Mouse (Mus musculus): ENCODE data around the gene Eda. TPM values are rescaled to one million over a fixed set of nuclear protein-coding genes. Genes with fewer than 3 reads are reported as not detected.

The Eda gene
- total and polyA plus RNA-seq, 3 experiments: 0.22 to 0.34 TPM; not detected in 1

DNA sequence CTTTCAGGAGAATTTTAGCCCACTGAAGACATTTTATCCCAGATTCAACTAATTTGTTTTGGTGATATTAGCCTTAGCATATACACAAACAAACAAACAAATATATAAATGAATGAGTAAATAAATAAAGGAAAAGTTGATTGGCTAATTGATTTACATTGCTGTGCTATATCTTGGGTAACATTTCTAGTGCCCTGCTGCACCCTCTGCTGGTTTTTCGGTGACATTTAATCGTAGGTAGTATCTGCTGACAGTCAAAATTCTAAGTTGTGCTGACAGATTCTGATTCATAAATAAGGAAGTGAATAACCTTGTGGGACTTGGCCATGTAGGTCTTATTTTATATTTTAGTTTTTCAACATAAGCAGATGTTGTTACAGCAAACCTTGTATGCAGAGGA, 2.9 kb downstream of the Eda start:
- no peak overlapping the region for H3K4me3 ChIP-seq (ENCODE audit: low read depth, low read length)
- H3K9me3 ChIP-seq (replicated peaks): no peaks in the 10 kb centered on the region
- ATAC-seq (ENCODE audit: extremely low read depth, insufficient number of reproducible peaks, low FRiP score, poor library complexity, severe bottlenecking): no peak
- H3K27me3 ChIP-seq (ENCODE audit: insufficient read depth, low read length): no peaks in the 10 kb centered on the region
- TF ChIP-seq TAL1 (conservative IDR thresholded peaks at IDR 0.05; ENCODE audit: low read depth, low read length) (no peak), GATA1 (IDR thresholded peaks at IDR 0.05; ENCODE audit: borderline replicate concordance, low read length) (no peak), POLR2AphosphoS5 (IDR thresholded peaks at IDR 0.05; ENCODE audit: insufficient replicate concordance, low read depth, low read length) (no peak), CTCF (IDR thresholded peaks at IDR 0.05; ENCODE audit: low read depth, low read length) (no peak), GATA2 (IDR thresholded peaks at IDR 0.05; ENCODE audit: borderline replicate concordance, low read depth, low read length) (no peak)
- no peaks in the 10 kb centered on the region for H3K36me3 ChIP-seq (replicated peaks)
- DNase-seq (ENCODE audit: low spot score): no peak
- no peaks in the 10 kb centered on the region for H3K4me1 ChIP-seq (ENCODE audit: insufficient read depth, low read depth, low read length)

DNA sequence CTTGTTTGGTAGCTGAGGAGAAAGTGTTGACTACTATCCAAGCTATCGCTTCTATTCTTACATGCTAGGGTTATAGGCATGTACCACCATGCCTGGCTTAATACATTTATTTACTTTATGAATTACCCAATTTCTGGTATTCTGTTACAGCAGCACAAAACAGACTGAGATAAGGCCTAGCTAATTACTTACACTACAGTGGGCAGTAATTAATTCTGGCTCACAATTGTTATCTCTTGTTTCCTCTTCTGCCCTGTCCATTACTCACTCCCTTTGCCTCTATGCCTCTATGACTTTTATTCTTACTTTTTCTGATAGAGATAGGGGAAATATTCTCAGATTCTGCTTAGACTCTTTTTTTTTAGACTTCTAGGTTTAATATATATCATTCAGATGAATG, 18.0 kb downstream of the Eda start:
- Histone ChIP-seq H3K9me3 (replicated peaks) (no peaks in the 10 kb centered on the region), H3K4me1 (ENCODE audit: insufficient read depth, low read depth, low read length) (no peaks in the 10 kb centered on the region), H3K27me3 (ENCODE audit: insufficient read depth, low read length) (no peaks in the 10 kb centered on the region), H3K4me3 (ENCODE audit: low read depth, low read length) (no peak overlapping the region), H3K36me3 (replicated peaks) (no peaks in the 10 kb centered on the region)
- DNase-seq (ENCODE audit: low spot score): no peak
- no peak for TF ChIP-seq GATA2 (IDR thresholded peaks at IDR 0.05; ENCODE audit: borderline replicate concordance, low read depth, low read length)
- no peak for ATAC-seq (ENCODE audit: extremely low read depth, insufficient number of reproducible peaks, low FRiP score, poor library complexity, severe bottlenecking)

DNA sequence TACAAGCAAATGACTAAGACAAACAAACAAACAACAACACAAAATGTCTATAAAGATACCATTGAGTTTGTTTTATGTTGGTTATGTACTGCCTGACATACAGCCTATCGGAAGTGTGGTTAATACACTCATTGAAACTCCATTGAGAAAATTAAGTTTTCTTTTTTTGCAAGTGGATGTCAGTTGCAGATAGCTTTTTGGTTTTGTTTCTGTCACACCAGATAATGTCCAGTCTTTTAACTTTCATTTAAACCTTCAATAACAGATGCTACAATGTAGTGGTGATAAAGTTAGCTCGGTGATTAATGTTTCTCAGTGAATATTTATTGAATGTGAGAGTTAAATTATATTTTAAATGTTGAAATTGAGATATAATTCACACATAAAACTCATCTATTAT, 23.9 kb downstream of the Eda start:
- DNase-seq (ENCODE audit: low spot score): no peak
- TF ChIP-seq CTCF (IDR thresholded peaks at IDR 0.05; ENCODE audit: low read depth, low read length) (no peak), GATA1 (IDR thresholded peaks at IDR 0.05; ENCODE audit: borderline replicate concordance, low read length) (no peak), TAL1 (conservative IDR thresholded peaks at IDR 0.05; ENCODE audit: low read depth, low read length) (no peak)
- Histone ChIP-seq H3K4me3 (ENCODE audit: low read depth, low read length) (no peak overlapping the region), H3K4me1 (ENCODE audit: insufficient read depth, low read depth, low read length) (no peaks in the 10 kb centered on the region), H3K9me3 (replicated peaks) (no peaks in the 10 kb centered on the region), H3K27me3 (ENCODE audit: insufficient read depth, low read length) (no peaks in the 10 kb centered on the region), H3K36me3 (replicated peaks) (no peaks in the 10 kb centered on the region)
- ATAC-seq (ENCODE audit: extremely low read depth, insufficient number of reproducible peaks, low FRiP score, poor library complexity, severe bottlenecking): no peak

DNA sequence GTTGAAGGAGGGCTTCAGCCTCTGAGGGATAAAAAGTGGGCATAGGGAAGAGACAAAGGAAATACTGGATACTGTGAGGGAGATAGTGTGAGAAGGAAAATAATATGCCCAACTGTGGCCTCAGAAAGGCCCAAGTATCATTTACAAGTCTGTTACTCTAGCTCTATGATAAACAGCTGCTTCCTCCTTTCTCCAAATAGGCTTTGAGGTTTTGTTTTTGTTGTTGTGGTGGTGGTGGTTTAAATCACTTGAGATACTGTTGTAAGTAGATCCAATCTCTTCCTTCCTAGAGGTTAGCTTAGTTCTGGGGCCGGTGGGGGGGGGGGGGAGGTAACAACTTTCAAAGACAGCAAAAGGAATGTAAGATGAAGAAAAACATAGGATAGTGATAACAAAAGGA, 143.0 kb downstream of the Eda start:
- ATAC-seq (ENCODE audit: extremely low read depth, insufficient number of reproducible peaks, low FRiP score, poor library complexity, severe bottlenecking) (no peak), DNase-seq (ENCODE audit: low spot score) (no peak)
- H3K36me3 ChIP-seq (replicated peaks): no peaks in the 10 kb centered on the region
- no peaks in the 10 kb centered on the region for H3K9me3 ChIP-seq (replicated peaks)
- TF ChIP-seq CTCF (IDR thresholded peaks at IDR 0.05; ENCODE audit: low read depth, low read length) (no peak), GATA2 (IDR thresholded peaks at IDR 0.05; ENCODE audit: borderline replicate concordance, low read depth, low read length) (no peak), TAL1 (conservative IDR thresholded peaks at IDR 0.05; ENCODE audit: low read depth, low read length) (no peak), POLR2AphosphoS5 (IDR thresholded peaks at IDR 0.05; ENCODE audit: insufficient replicate concordance, low read depth, low read length) (no peak), GATA1 (IDR thresholded peaks at IDR 0.05; ENCODE audit: borderline replicate concordance, low read length) (no peak)
- no peaks in the 10 kb centered on the region for H3K27me3 ChIP-seq (ENCODE audit: insufficient read depth, low read length)
- no peak overlapping the region for H3K4me3 ChIP-seq (ENCODE audit: low read depth, low read length)
- no peaks in the 10 kb centered on the region for H3K4me1 ChIP-seq (ENCODE audit: insufficient read depth, low read depth, low read length)

DNA sequence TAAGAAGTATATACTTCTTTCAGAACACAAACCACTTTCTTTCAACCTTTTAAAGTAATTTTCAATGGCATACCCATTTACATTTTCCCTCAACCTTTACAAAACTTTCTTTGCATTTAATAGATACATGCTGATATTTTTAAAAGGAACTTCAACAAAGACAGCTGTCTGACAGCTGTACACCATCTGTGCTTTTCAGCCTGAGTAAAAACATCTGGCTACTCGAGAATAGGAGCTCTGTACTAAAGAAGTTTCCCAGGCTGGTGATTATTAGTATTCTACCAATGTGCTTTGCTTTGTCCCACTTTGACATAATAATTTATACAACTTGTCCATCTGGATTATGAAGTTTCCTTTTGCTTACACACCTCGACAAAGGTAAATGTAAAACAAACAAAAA, 219.9 kb downstream of the Eda start:
- no peak for ATAC-seq (ENCODE audit: extremely low read depth, insufficient number of reproducible peaks, low FRiP score, poor library complexity, severe bottlenecking)
- TF ChIP-seq POLR2AphosphoS5 (IDR thresholded peaks at IDR 0.05; ENCODE audit: insufficient replicate concordance, low read depth, low read length) (no peak), GATA2 (IDR thresholded peaks at IDR 0.05; ENCODE audit: borderline replicate concordance, low read depth, low read length) (no peak), GATA1 (IDR thresholded peaks at IDR 0.05; ENCODE audit: borderline replicate concordance, low read length) (no peak), CTCF (IDR thresholded peaks at IDR 0.05; ENCODE audit: low read depth, low read length) (no peak), TAL1 (conservative IDR thresholded peaks at IDR 0.05; ENCODE audit: low read depth, low read length) (no peak)
- H3K27me3 ChIP-seq (ENCODE audit: insufficient read depth, low read length): no peaks in the 10 kb centered on the region

DNA sequence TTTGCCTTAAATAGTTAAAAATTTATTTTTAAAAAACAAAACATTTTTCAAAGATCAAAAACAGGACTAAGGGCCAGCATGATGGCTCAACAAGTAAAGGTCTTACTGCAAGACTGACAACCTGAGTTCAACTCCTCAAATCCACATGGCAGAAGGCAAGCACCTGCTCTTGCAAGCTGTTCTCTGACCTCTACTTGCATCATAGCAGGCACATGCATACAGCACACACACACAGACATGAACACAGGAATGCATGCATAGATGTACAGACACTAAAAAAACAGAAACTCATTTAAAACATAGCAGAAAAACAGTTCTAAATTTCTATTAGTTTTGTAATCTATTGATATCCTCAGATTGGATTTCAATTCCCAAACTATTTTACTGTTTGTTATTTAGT, 338.2 kb downstream of the Eda start:
- Histone ChIP-seq H3K27me3 (ENCODE audit: insufficient read depth, low read length) (no peaks in the 10 kb centered on the region), H3K4me3 (ENCODE audit: low read depth, low read length) (no peak overlapping the region), H3K4me1 (ENCODE audit: insufficient read depth, low read depth, low read length) (no peaks in the 10 kb centered on the region), H3K36me3 (replicated peaks) (no peaks in the 10 kb centered on the region), H3K9me3 (replicated peaks) (no peaks in the 10 kb centered on the region)
- no peak for DNase-seq (ENCODE audit: low spot score)
- no peak for ATAC-seq (ENCODE audit: extremely low read depth, insufficient number of reproducible peaks, low FRiP score, poor library complexity, severe bottlenecking)
- no peak for TF ChIP-seq TAL1 (conservative IDR thresholded peaks at IDR 0.05; ENCODE audit: low read depth, low read length)
- no peak for TF ChIP-seq CTCF (IDR thresholded peaks at IDR 0.05; ENCODE audit: low read depth, low read length)
- no peak for TF ChIP-seq POLR2AphosphoS5 (IDR thresholded peaks at IDR 0.05; ENCODE audit: insufficient replicate concordance, low read depth, low read length)
- TF ChIP-seq GATA2 (IDR thresholded peaks at IDR 0.05; ENCODE audit: borderline replicate concordance, low read depth, low read length): no peak
- no peak for TF ChIP-seq GATA1 (IDR thresholded peaks at IDR 0.05; ENCODE audit: borderline replicate concordance, low read length)

More for the DNA sequence above, 219.9 kb downstream of the Eda start:
- Histone ChIP-seq H3K4me1 (ENCODE audit: insufficient read depth, low read depth, low read length) (no peaks in the 10 kb centered on the region), H3K4me3 (ENCODE audit: low read depth, low read length) (no peak overlapping the region), H3K36me3 (replicated peaks) (no peaks in the 10 kb centered on the region), H3K9me3 (replicated peaks) (no peaks in the 10 kb centered on the region)
- DNase-seq (ENCODE audit: low spot score): no peak

All from G1E (cell line).